Mouse (Mus musculus): ENCODE results near the gene Tln2. TPM values are rescaled to one million over a fixed set of nuclear protein-coding genes. Genes with fewer than 3 reads are reported as not detected.

Gene Tln2
- polyA plus RNA-seq, 1 experiment from 2014 or later: 40.7 TPM

- peaks cover 4% of the 10 kb centered on the region for H3K4me1 ChIP-seq
- no peak overlapping the region for H3K27ac ChIP-seq (replicated peaks)
- H3K36me3 ChIP-seq (replicated peaks): peaks cover 46% of the 10 kb centered on the region
- DNase-seq (ENCODE audit: low spot score): no peak
- peaks cover 2% of the 10 kb centered on the region; the same call in 1 of the 2 replicates for H3K9me3 ChIP-seq
- H3K4me3 ChIP-seq: no peak overlapping the region
- 97% methylated on average over 2 of the region's 2 CpGs for WGBS
- H3K27me3 ChIP-seq (replicated peaks; ENCODE audit: low read depth, poor library complexity, severe bottlenecking): no peaks in the 10 kb centered on the region
Observed at GRCm38 (mm10) chr9:67245265-67245664, 314.2 kb downstream of the Tln2 start.

GRCm38 (mm10) chr9:67241683-67242082, 317.8 kb downstream of the Tln2 start:
- Histone ChIP-seq H3K27ac (replicated peaks) (no peak overlapping the region), H3K4me1 (0 out of 2 replicates have a peak, but pooled peaks cover 4% of the 10 kb centered on the region), H3K4me3 (no peak overlapping the region), H3K9me3 (peaks cover 2% of the 10 kb centered on the region; the same call in 1 of the 2 replicates), H3K27me3 (replicated peaks; ENCODE audit: low read depth, poor library complexity, severe bottlenecking) (no peaks in the 10 kb centered on the region), H3K36me3 (replicated peaks) (peaks cover 42% of the 10 kb centered on the region)
- WGBS: 94% methylated on average over 5 of the region's 5 CpGs
- no peak for DNase-seq (ENCODE audit: low spot score)

- Histone ChIP-seq H3K9me3 (peaks cover 2% of the 10 kb centered on the region; the same call in 1 of the 2 replicates), H3K36me3 (replicated peaks) (peaks cover 41% of the 10 kb centered on the region), H3K4me3 (no peak overlapping the region), H3K27me3 (replicated peaks; ENCODE audit: low read depth, poor library complexity, severe bottlenecking) (no peaks in the 10 kb centered on the region), H3K27ac (replicated peaks) (no peak overlapping the region), H3K4me1 (peaks cover 6% of the 10 kb centered on the region)
- no peak for DNase-seq (ENCODE audit: low spot score)
- WGBS: 87% methylated on average over 9 of the region's 9 CpGs
Observed at GRCm38 (mm10) chr9:67240456-67240855, 319.0 kb downstream of the Tln2 start.

- Histone ChIP-seq H3K4me1 (peaks cover 10% of the 10 kb centered on the region), H3K27ac (replicated peaks) (no peak overlapping the region), H3K4me3 (no peak overlapping the region), H3K36me3 (replicated peaks) (peaks cover 30% of the 10 kb centered on the region), H3K27me3 (replicated peaks; ENCODE audit: low read depth, poor library complexity, severe bottlenecking) (no peaks in the 10 kb centered on the region), H3K9me3 (no peaks in the 10 kb centered on the region)
- 71% methylated on average over 3 of the region's 3 CpGs for WGBS
- DNase-seq (ENCODE audit: low spot score): no peak
Observed at GRCm38 (mm10) chr9:67236987-67237386, 322.5 kb downstream of the Tln2 start.

GRCm38 (mm10) chr9:67235441-67236217, 323.9 kb downstream of the Tln2 start:
- no peak for DNase-seq (ENCODE audit: low spot score)
- H3K27me3 ChIP-seq (replicated peaks; ENCODE audit: low read depth, poor library complexity, severe bottlenecking): no peaks in the 10 kb centered on the region
- H3K36me3 ChIP-seq (replicated peaks): peaks cover 17% of the 10 kb centered on the region
- peaks cover 10% of the 10 kb centered on the region for H3K4me1 ChIP-seq
- 77% methylated on average over 12 of the region's 12 CpGs for WGBS
- no peak overlapping the region for H3K27ac ChIP-seq (replicated peaks)
- H3K9me3 ChIP-seq: no peaks in the 10 kb centered on the region
- no peak overlapping the region for H3K4me3 ChIP-seq

- H3K36me3 ChIP-seq (replicated peaks): peaks cover 27% of the 10 kb centered on the region
- H3K4me1 ChIP-seq: peaks cover 15% of the 10 kb centered on the region
- WGBS: 33% methylated on average over 5 of the region's 5 CpGs
- H3K27ac ChIP-seq (replicated peaks): peak overlapping the region; percentile 65
- peak; percentile 49 for DNase-seq (ENCODE audit: low spot score)
- no peaks in the 10 kb centered on the region for H3K9me3 ChIP-seq
- no peaks in the 10 kb centered on the region for H3K27me3 ChIP-seq (replicated peaks; ENCODE audit: low read depth, poor library complexity, severe bottlenecking)
- H3K4me3 ChIP-seq: no peak overlapping the region
Observed at GRCm38 (mm10) chr9:67229033-67229432, 330.5 kb downstream of the Tln2 start.

GRCm38 (mm10) chr9:67220388-67220787, 339.1 kb downstream of the Tln2 start:
- Histone ChIP-seq H3K27ac (replicated peaks) (no peak overlapping the region), H3K36me3 (replicated peaks) (peaks cover 50% of the 10 kb centered on the region), H3K27me3 (replicated peaks; ENCODE audit: low read depth, poor library complexity, severe bottlenecking) (no peaks in the 10 kb centered on the region), H3K4me3 (no peak overlapping the region), H3K4me1 (peaks cover 10% of the 10 kb centered on the region), H3K9me3 (no peaks in the 10 kb centered on the region)
- 60% methylated on average over 3 of the region's 3 CpGs for WGBS
- DNase-seq (ENCODE audit: low spot score): peak; percentile 53

GRCm38 (mm10) chr9:67218001-67218400, 341.5 kb downstream of the Tln2 start:
- H3K4me3 ChIP-seq: no peak overlapping the region
- 0 out of 2 replicates have a peak overlapping the region, but pooled peaks have one; percentile 20 for H3K27ac ChIP-seq (replicated peaks)
- WGBS: 69% methylated on average over 9 of the region's 9 CpGs
- no peak for DNase-seq (ENCODE audit: low spot score)
- peaks cover 41% of the 10 kb centered on the region for H3K36me3 ChIP-seq (replicated peaks)
- H3K9me3 ChIP-seq: no peaks in the 10 kb centered on the region
- no peaks in the 10 kb centered on the region for H3K27me3 ChIP-seq (replicated peaks; ENCODE audit: low read depth, poor library complexity, severe bottlenecking)
- peaks cover 28% of the 10 kb centered on the region for H3K4me1 ChIP-seq

- DNase-seq (ENCODE audit: low spot score): no peak
- 74% methylated on average over 3 of the region's 3 CpGs for WGBS
Observed at GRCm38 (mm10) chr9:67214191-67214985, 345.1 kb downstream of the Tln2 start.

GRCm38 (mm10) chr9:67213275-67213674, 346.2 kb downstream of the Tln2 start:
- H3K27ac ChIP-seq (replicated peaks): peak overlapping the region; percentile 51
- H3K4me3 ChIP-seq: no peak overlapping the region
- DNase-seq (ENCODE audit: low spot score): peak; percentile 80
- peaks cover 36% of the 10 kb centered on the region for H3K4me1 ChIP-seq
- no peaks in the 10 kb centered on the region for H3K27me3 ChIP-seq (replicated peaks; ENCODE audit: low read depth, poor library complexity, severe bottlenecking)
- 70% methylated on average over 6 of the region's 6 CpGs for WGBS
- H3K36me3 ChIP-seq (replicated peaks): peaks cover under 1% of the 10 kb centered on the region; the same call in 1 of the 2 replicates
- H3K9me3 ChIP-seq: no peaks in the 10 kb centered on the region

More at GRCm38 (mm10) chr9:67214191-67214985, 345.1 kb downstream of the Tln2 start:
- Histone ChIP-seq H3K27ac (replicated peaks) (peak overlapping the region; percentile 51; the same call in 1 of the 2 replicates), H3K4me1 (peaks cover 28% of the 10 kb centered on the region), H3K36me3 (replicated peaks) (peaks cover 11% of the 10 kb centered on the region), H3K9me3 (no peaks in the 10 kb centered on the region), H3K27me3 (replicated peaks; ENCODE audit: low read depth, poor library complexity, severe bottlenecking) (no peaks in the 10 kb centered on the region), H3K4me3 (no peak overlapping the region)

GRCm38 (mm10) chr9:67211220-67211619, 348.3 kb downstream of the Tln2 start:
- Histone ChIP-seq H3K4me1 (peaks cover 46% of the 10 kb centered on the region), H3K36me3 (replicated peaks) (no peaks in the 10 kb centered on the region), H3K9me3 (no peaks in the 10 kb centered on the region), H3K27ac (replicated peaks) (no peak overlapping the region), H3K27me3 (replicated peaks; ENCODE audit: low read depth, poor library complexity, severe bottlenecking) (no peaks in the 10 kb centered on the region), H3K4me3 (no peak overlapping the region)
- WGBS: 95% methylated on average over 4 of the region's 4 CpGs
- DNase-seq (ENCODE audit: low spot score): no peak

GRCm38 (mm10) chr9:67209451-67209850, 350.1 kb downstream of the Tln2 start:
- Histone ChIP-seq H3K27me3 (replicated peaks; ENCODE audit: low read depth, poor library complexity, severe bottlenecking) (no peaks in the 10 kb centered on the region), H3K27ac (replicated peaks) (0 out of 2 replicates have a peak overlapping the region, but pooled peaks have one; percentile 49), H3K4me3 (no peak overlapping the region), H3K36me3 (replicated peaks) (no peaks in the 10 kb centered on the region), H3K9me3 (no peaks in the 10 kb centered on the region), H3K4me1 (peaks cover 39% of the 10 kb centered on the region)
- DNase-seq (ENCODE audit: low spot score): no peak
- WGBS: 92% methylated on average over 9 of the region's 9 CpGs

Data from embryonic facial prominence, embryonic 10.5 days (tissue).